Mouse (Mus musculus) heart, adult 2 months (tissue): ENCODE results near the gene Snd1. TPM values are rescaled to one million over a fixed set of nuclear protein-coding genes. Genes with fewer than 3 reads are reported as not detected.

Experiments used
- DNase-seq, 2 experiments: peaks; one replicate each; pipeline ENCODE4 v3.0.0; 2021
- H3K27ac ChIP-seq: fragments of 200-600 bp; 2 replicates; pipeline ENCODE4 v1.8.1; 2022
- H3K27me3 ChIP-seq: fragments of 200-500 bp; 2 replicates; pipeline ENCODE4 v1.6.1; 2012; ENCODE audit warnings: mild to moderate bottlenecking, low read length, inconsistent platforms, mixed read lengths; ENCODE audit not compliant: control insufficient read depth, insufficient read depth
- H3K36me3 ChIP-seq: fragments of 200-500 bp; 2 replicates; pipeline ENCODE4 v1.6.1; 2012; ENCODE audit warnings: low read length, inconsistent platforms; ENCODE audit not compliant: control insufficient read depth, insufficient read depth
- H3K4me1 ChIP-seq: fragments of 200-500 bp; 2 replicates; pipeline ENCODE4 v1.6.1; 2011; ENCODE audit warnings: low read length; ENCODE audit not compliant: control insufficient read depth, insufficient read depth
- H3K4me3 ChIP-seq: fragments of 200-600 bp; 2 replicates; pipeline ENCODE4 v1.8.1; 2022
- H3K79me2 ChIP-seq: fragments of 200-500 bp; replicated peaks from 2 replicates; pipeline ENCODE4 v1.6.1; 2012; ENCODE audit warnings: mild to moderate bottlenecking, inconsistent platforms, low read length, moderate library complexity, mixed read lengths; ENCODE audit not compliant: control insufficient read depth, insufficient read depth
- H3K9ac ChIP-seq: fragments of 200-500 bp; 2 replicates; pipeline ENCODE4 v1.6.1; 2012; ENCODE audit warnings: low read depth, mild to moderate bottlenecking, control low read depth, inconsistent platforms, low read length, mixed read lengths
- CTCF ChIP-seq: fragments of 200-600 bp; IDR thresholded peaks from 2 replicates; pipeline ENCODE4 v1.8.1; 2022; ENCODE audit warnings: antibody characterized with exemption, mild to moderate bottlenecking, moderate library complexity
- EP300 ChIP-seq: fragments of 200-500 bp; IDR thresholded peaks from 2 replicates; pipeline ENCODE4 v1.6.1; 2011; ENCODE audit warnings: low read depth, low read length, control low read depth; ENCODE audit not compliant: insufficient read depth
- POLR2A ChIP-seq: fragments of 200-500 bp; IDR thresholded peaks from 2 replicates; pipeline ENCODE4 v1.6.1; 2011; ENCODE audit warnings: mild to moderate bottlenecking, low read depth, low read length, control low read depth; ENCODE audit not compliant: insufficient read depth
- WGBS: fragments of 180-500 bp; shearing (Covaris S2); methylation state at CpG from one replicate; pipeline ENCODE4 v1.1.7; 2018; 5-methylcytosine and 5-hydroxymethylcytosine counted together
- intact Hi-C: fragments of 180-260 bp; cut with DNase I; formaldehyde crosslinking; loops from one replicate; pipeline ENCODE4 v1.15.1; 2025
- polyA plus RNA-seq: library from polyadenylated mRNA; depleted of rRNA; stranded (reverse); fragments of >200 nt; gene quantifications from 2 replicates; pipeline ENCODE4 v1.2.3, GENCODE M21; 2012
- total RNA-seq, 2 experiments: library from RNA; stranded (reverse); gene quantifications; 2 replicates each; pipeline ENCODE4 v1.2.3; 2021

Gene Snd1
- total and polyA plus RNA-seq, 3 experiments = 39.9 to 74.1 (median 62.4) TPM

DNA sequence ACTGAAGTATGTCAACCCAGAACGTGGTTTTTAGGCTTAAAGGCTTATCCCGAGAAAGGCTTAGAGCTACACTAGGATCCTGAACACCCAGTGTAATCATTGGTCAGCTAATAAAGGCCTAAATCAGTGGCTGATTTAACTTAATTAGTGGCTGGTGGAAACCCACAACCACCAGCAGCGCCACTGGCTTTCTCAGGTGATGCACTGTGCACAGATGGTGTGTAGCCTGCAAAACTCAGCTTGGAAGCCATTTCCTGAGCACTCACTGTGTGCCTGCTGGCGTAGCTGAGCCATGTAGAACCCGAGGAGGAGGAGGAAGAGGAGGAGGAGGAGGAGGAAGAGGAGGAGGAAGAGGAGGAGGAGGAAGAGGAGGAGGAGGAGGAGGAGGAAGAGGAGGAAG, 503.1 kb downstream of the Snd1 start:
- WGBS = 54% methylated on average over 5 of the region's 5 CpGs
- TF ChIP-seq CTCF = no peak
- no peak for TF ChIP-seq EP300
- no peak for TF ChIP-seq POLR2A
- Histone ChIP-seq H3K4me1 (0 out of 2 replicates have a peak, but pooled peaks cover 2% of the 10 kb centered on the region), H3K9ac (no peak overlapping the region), H3K36me3 (no peaks in the 10 kb centered on the region), H3K27ac (no peak overlapping the region), H3K79me2 (no peaks in the 10 kb centered on the region), H3K27me3 (peaks cover 2% of the 10 kb centered on the region; the same call in 1 of the 2 replicates), H3K4me3 (no peak overlapping the region)
- intact Hi-C loops = no loop called here
- DNase-seq = no peak

DNA sequence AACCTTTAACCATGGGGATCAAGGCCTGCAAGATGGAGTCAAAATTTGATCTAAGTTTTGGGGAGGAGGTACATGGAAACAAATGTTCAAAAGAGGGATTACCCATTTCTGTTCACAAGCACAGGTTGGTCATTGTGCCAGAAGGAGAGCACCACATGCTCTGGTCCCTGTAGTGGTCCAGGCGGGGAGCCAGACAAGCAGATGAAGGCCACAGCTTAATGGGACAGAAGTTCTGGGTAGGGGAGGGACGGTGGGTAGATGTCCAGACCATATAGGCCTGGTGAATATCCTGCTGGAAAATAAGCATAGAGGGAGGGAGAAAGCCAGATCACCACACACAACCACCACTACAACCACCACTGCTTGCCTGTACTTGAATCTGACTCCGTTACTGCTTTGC, 503.9 kb downstream of the Snd1 start:
- 87% methylated on average over 3 of the region's 3 CpGs for WGBS
- intact Hi-C loops = no loop called here
- Histone ChIP-seq H3K36me3 (no peaks in the 10 kb centered on the region), H3K9ac (no peak overlapping the region), H3K4me1 (0 out of 2 replicates have a peak, but pooled peaks cover 2% of the 10 kb centered on the region), H3K27me3 (peaks cover 2% of the 10 kb centered on the region; the same call in 1 of the 2 replicates), H3K79me2 (no peaks in the 10 kb centered on the region), H3K27ac (no peak overlapping the region), H3K4me3 (no peak overlapping the region)
- no peak for TF ChIP-seq EP300
- no peak for TF ChIP-seq POLR2A
- no peak for TF ChIP-seq CTCF
- DNase-seq = no peak

DNA sequence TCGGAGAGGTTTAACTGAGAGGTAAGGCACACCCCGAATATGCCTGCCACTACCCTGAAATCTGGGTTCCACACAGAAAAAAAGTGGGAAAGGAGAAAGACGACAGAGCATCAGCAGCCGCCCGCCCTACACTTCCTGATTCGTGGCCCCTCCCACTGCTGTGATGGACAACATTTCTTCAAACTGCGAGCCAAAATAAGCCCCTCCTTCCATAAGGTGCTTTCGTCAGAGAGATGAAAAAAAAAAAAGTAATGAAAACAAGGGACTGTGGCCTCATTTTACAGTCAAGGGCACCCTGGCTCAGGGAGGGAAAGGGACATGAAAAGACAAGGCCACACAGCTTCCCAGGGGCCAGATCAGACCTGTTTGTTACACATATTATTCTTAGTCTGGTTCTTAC, 504.6 kb downstream of the Snd1 start:
- peaks cover 2% of the 10 kb centered on the region; the same call in 1 of the 2 replicates for H3K27me3 ChIP-seq
- no peaks in the 10 kb centered on the region for H3K36me3 ChIP-seq
- no peak overlapping the region for H3K27ac ChIP-seq
- H3K4me1 ChIP-seq = 0 out of 2 replicates have a peak, but pooled peaks cover 2% of the 10 kb centered on the region
- intact Hi-C loops = no loop called here
- H3K79me2 ChIP-seq = no peaks in the 10 kb centered on the region
- no peak overlapping the region for H3K9ac ChIP-seq
- 61% methylated on average over 8 of the region's 8 CpGs for WGBS
- TF ChIP-seq EP300 = no peak
- TF ChIP-seq POLR2A = no peak
- no peak for TF ChIP-seq CTCF
- no peak overlapping the region for H3K4me3 ChIP-seq
- DNase-seq = no peak

DNA sequence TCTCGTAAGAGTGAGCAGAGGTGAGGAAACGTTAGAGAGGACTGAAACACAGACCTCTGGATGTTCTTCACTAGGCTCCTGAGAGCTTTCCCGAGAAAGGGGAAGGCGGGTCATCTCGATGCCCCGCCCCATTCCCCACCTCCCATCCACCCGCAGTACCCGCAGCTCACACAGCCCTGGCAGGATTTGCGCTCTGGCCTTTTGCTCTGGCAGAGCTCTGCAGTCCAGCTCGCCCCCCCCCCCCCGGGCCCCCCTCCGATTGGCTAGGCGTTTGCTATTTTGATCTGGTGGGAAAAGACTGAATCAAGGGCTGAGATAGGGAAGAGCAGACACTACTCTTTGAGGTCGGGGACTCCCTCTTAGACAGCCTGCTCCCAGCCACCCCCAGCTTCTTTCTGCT, 505.3 kb downstream of the Snd1 start:
- WGBS = 9% methylated on average over 14 of the region's 14 CpGs
- intact Hi-C loops = no loop called here
- Histone ChIP-seq H3K79me2 (no peaks in the 10 kb centered on the region), H3K27ac (no peak overlapping the region), H3K4me1 (0 out of 2 replicates have a peak, but pooled peaks cover 2% of the 10 kb centered on the region), H3K9ac (no peak overlapping the region), H3K27me3 (peaks cover 2% of the 10 kb centered on the region; the same call in 1 of the 2 replicates), H3K4me3 (no peak overlapping the region), H3K36me3 (no peaks in the 10 kb centered on the region)
- DNase-seq = no peak
- TF ChIP-seq EP300 (no peak), POLR2A (no peak), CTCF (no peak)

DNA sequence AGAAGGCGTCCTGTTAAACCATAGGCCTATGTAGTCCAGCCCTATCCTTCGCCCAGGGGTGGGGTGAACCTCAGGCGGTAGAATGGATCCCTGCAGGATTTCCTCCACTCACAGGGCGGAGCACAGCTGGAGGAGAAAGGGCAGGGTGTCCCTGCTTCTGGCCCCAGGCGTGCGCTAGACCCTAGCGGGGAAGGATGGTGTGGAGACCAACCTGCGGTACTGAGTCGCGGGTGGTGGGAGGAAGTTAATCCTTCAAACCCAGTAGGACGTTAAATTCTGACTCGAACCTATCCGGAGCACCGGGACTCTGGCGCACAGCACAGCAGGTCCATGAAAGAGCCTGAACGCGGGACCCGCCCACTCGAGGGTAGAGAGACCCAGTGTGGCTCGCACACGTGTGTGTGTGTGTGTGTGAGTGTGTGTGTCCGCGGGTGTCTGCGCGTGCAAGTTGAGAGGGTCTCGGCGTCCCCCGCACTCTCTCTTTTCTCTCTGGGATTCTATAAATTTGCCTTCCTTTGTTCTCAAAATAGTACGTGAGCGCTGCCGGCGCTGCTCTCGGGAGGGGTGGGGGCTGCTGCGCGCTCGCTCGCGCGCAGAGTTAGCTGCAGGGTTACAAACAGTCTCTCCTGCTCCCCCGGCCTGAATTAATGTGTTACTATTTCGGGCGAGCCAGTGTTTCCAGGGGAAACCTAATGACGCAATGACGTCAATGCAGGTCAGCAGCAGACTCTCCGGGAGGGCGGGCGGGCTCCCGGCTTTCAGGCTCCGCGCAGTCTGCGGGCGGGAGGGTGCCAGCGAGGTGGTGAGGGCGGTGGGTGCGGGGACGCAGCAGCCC, 506.0 kb downstream of the Snd1 start:
- Histone ChIP-seq H3K79me2 (no peaks in the 10 kb centered on the region), H3K4me3 (peak overlapping the region; percentile 44), H3K9ac (no peak overlapping the region), H3K27me3 (peaks cover 2% of the 10 kb centered on the region; the same call in 1 of the 2 replicates), H3K4me1 (0 out of 2 replicates have a peak, but pooled peaks cover 2% of the 10 kb centered on the region), H3K27ac (no peak overlapping the region), H3K36me3 (no peaks in the 10 kb centered on the region)
- TF ChIP-seq CTCF (no peak), POLR2A (no peak), EP300 (no peak)
- 1% methylated on average over 56 of the region's 56 CpGs for WGBS
- DNase-seq = no peak
- intact Hi-C loops = no loop called here

DNA sequence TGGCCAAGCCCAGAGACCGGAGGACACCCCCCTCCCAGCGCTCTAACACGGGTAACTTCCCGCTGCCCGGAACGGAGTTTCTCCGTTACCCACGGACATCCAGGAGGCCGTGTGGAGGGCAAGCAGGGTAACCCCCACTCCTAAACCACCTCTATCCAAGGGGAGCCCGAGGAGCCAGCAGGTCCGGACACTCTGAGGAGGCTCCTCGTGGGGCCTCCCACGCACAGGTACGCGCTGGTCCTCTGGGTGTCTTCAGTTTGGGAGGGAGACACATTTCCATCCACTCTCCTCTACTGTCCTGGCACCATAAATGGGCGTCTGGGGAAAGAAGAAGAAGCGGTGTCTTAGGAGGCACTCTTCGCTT, 506.6 kb downstream of the Snd1 start:
- Histone ChIP-seq H3K36me3 (no peaks in the 10 kb centered on the region), H3K4me3 (peak overlapping the region; percentile 44), H3K9ac (no peak overlapping the region), H3K79me2 (no peaks in the 10 kb centered on the region), H3K27me3 (peaks cover 2% of the 10 kb centered on the region; the same call in 1 of the 2 replicates), H3K27ac (no peak overlapping the region), H3K4me1 (0 out of 2 replicates have a peak, but pooled peaks cover 2% of the 10 kb centered on the region)
- no peak for TF ChIP-seq POLR2A
- no peak for TF ChIP-seq EP300
- TF ChIP-seq CTCF = no peak
- no peak for DNase-seq
- WGBS = 6% methylated on average over 18 of the region's 18 CpGs
- intact Hi-C loops = no loop called here
